Mouse (Mus musculus) CH12.LX (cell line): Measurements from ENCODE around the gene Gse1.

ENCODE experiments used
- CTCF ChIP-seq, 2 experiments: IDR thresholded peaks in 1 of 2; conservative IDR thresholded peaks in 1 of 2; 2 replicates each; pipeline ENCODE4 v1.5.1; 2011 to 2012; ENCODE audit warnings: low read depth in 2 of 2, low read length in 2 of 2, improper control_type of control experiment in 1 of 2, inconsistent platforms in 1 of 2, mild to moderate bottlenecking in 1 of 2, moderate library complexity in 1 of 2
- EP300 ChIP-seq: IDR thresholded peaks from 2 replicates; pipeline ENCODE4 v1.6.1; 2011; ENCODE audit warnings: low read length, improper control_type of control experiment
- GABPA ChIP-seq: IDR thresholded peaks from 2 replicates; pipeline ENCODE4 v1.6.1; 2012; ENCODE audit warnings: low read depth, low read length, improper control_type of control experiment, inconsistent platforms; ENCODE audit not compliant: insufficient replicate concordance
- RAD21 ChIP-seq: IDR thresholded peaks from 2 replicates; pipeline ENCODE4 v1.6.1; 2011; ENCODE audit warnings: low read depth, mild to moderate bottlenecking, low read length, improper control_type of control experiment, moderate library complexity
- ZC3H11A ChIP-seq: IDR thresholded peaks from 2 replicates; pipeline ENCODE4 v1.6.1; 2012; ENCODE audit warnings: low read depth, mild to moderate bottlenecking, inconsistent platforms, low read length, improper control_type of control experiment
- ZNF384 ChIP-seq: IDR thresholded peaks from 2 replicates; pipeline ENCODE4 v1.6.1; 2012; ENCODE audit warnings: low read depth, low read length, improper control_type of control experiment, inconsistent platforms

- TF ChIP-seq ZC3H11A (no peak), CTCF (conservative IDR thresholded peaks at IDR 0.05 in 1 of 2, IDR thresholded peaks at IDR 0.05 in 1 of 2; ENCODE audit: low read depth in 2 of 2, low read length in 2 of 2) (no peak), EP300 (no peak), ZNF384 (no peak), GABPA (no peak), RAD21 (no peak)
These were observed 211.1 kb downstream of the Gse1 start for GRCm38 (mm10) chr8:120439309-120439708.
